Mouse (Mus musculus) ES-E14 (cell line): ENCODE measurements around the gene Tbc1d20.

ENCODE experiments used
- CHD2 ChIP-seq: IDR thresholded peaks from 2 replicates; pipeline ENCODE4 v1.6.1; 2014; ENCODE audit warnings: mild to moderate bottlenecking, low read depth, low read length, inconsistent platforms
- HCFC1 ChIP-seq: IDR thresholded peaks from 2 replicates; pipeline ENCODE4 v1.6.1; 2012; ENCODE audit warnings: low read length, inconsistent platforms, borderline replicate concordance; ENCODE audit not compliant: insufficient read depth
- MAFK ChIP-seq: IDR thresholded peaks from 2 replicates; pipeline ENCODE4 v1.6.1; 2014; ENCODE audit warnings: mild to moderate bottlenecking, low read depth, low read length, inconsistent platforms; ENCODE audit not compliant: insufficient read depth
- ZC3H11A ChIP-seq: IDR thresholded peaks from 2 replicates; pipeline ENCODE4 v1.6.1; 2012; ENCODE audit warnings: low read depth, mild to moderate bottlenecking, inconsistent platforms, low read length, borderline replicate concordance
- ZNF384 ChIP-seq: IDR thresholded peaks from 2 replicates; pipeline ENCODE4 v1.6.1; 2012; ENCODE audit warnings: low read depth, low read length, inconsistent platforms

GRCm38 (mm10) chr2:152326654-152327053, 33.0 kb downstream of the Tbc1d20 start:
- TF ChIP-seq ZNF384 (no peak), MAFK (no peak), HCFC1 (no peak), ZC3H11A (no peak), CHD2 (no peak)
